Mouse (Mus musculus): ENCODE data around the gene Rmnd5b. TPM values are rescaled to one million over a fixed set of nuclear protein-coding genes. Genes with fewer than 3 reads are reported as not detected.
A peak's percentile ranks its signal among the peaks of the same experiment; 100 is the strongest.

Gene Rmnd5b
- polyA plus RNA-seq, 1 experiment from 2014 or later: 16.0 TPM

DNA sequence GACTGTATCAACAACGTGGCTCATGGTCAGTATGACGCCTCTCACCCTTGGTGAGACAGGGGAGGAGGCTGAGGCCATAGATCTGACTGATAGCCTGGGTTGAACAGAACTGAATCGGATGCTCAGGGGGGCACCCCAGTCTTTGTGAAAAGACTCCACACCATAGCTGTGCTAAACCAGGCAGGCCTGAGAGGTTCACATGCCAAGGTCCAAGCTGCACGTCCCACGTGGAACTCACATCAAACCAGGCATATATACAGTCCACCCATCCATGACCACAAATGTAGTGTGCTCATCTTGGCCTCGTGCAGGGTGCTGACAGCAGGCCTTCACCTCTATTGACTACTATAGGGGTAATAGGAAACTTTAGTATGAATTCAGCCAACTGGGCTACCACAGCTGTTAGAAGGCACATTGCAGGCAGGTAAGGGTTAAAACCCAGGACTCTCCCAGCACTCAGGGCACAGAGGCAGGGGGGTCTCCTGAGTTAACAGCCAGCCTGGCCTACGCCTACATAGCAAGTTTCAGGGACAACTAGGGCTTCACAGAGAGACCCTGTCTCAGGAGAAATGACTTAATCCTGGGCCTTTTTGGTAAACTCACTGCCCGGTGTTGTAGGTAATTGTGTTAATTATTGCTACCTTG is 50.0 kb downstream of the Rmnd5b start:
- WGBS (ENCODE audit: insufficient replicate concordance): 33% methylated on average over 8 of the region's 8 CpGs
- ATAC-seq: no peak
- DNase-seq: no peak

DNA sequence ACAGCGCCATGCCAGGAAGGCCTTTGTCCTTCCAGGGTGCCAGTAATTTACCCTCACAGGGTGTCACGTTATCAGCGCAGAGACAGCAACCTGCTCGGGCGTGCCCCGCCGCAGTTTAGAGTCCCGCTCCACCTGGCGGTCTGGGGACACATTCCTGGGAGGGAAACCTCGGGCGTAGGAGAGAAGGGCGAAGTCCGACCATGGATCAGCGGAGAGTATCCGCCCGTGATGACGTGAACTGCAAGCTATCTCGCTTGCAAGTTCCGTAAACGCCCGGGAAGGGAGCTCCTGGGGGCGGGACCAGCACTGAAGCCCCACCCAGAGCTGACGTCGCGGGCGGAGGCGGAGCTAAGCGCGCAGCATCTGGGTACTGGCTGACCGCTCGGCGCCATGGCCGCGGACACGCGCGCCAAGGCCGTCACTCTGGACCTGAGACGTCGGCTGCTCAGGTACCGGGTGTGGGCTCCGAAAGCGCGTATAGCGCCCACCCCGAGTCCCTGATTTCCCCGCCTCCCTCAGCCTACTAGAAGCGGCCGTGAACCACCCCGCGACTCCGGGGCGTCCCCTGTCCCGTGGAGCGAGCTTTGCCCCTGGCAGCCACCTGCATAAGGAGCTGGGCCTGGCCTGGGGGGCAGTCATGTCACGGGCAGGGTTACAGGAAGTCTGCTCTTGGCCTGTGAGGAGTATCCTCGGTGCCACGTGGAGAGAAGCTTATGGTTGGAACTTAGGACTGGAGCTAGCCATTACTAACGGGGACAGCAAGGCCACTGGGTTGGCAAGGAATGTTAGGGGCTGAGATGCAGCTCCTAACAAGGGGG is 51.1 kb downstream of the Rmnd5b start, which contains the start of gene Phykpl:
Gene Phykpl, plus strand, starts transcription at position 327 of the 818 bp plus-strand sequence.
- ATAC-seq (peak; percentile 92), DNase-seq (peak; percentile 99)
- no peaks in the 10 kb centered on the region for H3K27me3 ChIP-seq (ENCODE audit: insufficient read depth, low read length)
- peaks cover 21% of the 10 kb centered on the region for H3K4me1 ChIP-seq (ENCODE audit: insufficient read depth)
- peak within 1 kb of the TSS; percentile 90 for H3K9ac ChIP-seq (replicated peaks)
- TF ChIP-seq CTCF (IDR thresholded peaks at IDR 0.05; ENCODE audit: low read depth) (peak; percentile 75), EP300 (IDR thresholded peaks at IDR 0.05; ENCODE audit: low read depth) (no peak)
- peaks cover 22% of the 10 kb centered on the region for H3K36me3 ChIP-seq (replicated peaks; ENCODE audit: insufficient read depth, low read length)
- no peaks in the 10 kb centered on the region for H3K9me3 ChIP-seq (ENCODE audit: low read length)
- peak within 1 kb of the TSS; percentile 73 for H3K4me3 ChIP-seq (ENCODE audit: low read depth, low read length)
- WGBS (ENCODE audit: insufficient replicate concordance): under 1% methylated on average over 59 of the region's 59 CpGs
- peak within 1 kb of the TSS; percentile 93 for H3K4me2 ChIP-seq (ENCODE audit: low read depth, low read length)
- H3K27ac ChIP-seq (ENCODE audit: low read depth): peak within 1 kb of the TSS; percentile 91

More for the DNA sequence above, 50.0 kb downstream of the Rmnd5b start:
- Histone ChIP-seq H3K9ac (replicated peaks) (peak overlapping the region; percentile 90), H3K4me3 (ENCODE audit: low read depth, low read length) (peak overlapping the region; percentile 73), H3K4me2 (ENCODE audit: low read depth, low read length) (peak overlapping the region; percentile 93), H3K36me3 (replicated peaks; ENCODE audit: insufficient read depth, low read length) (peaks cover 28% of the 10 kb centered on the region), H3K27me3 (ENCODE audit: insufficient read depth, low read length) (no peaks in the 10 kb centered on the region), H3K4me1 (ENCODE audit: insufficient read depth) (peaks cover 21% of the 10 kb centered on the region), H3K27ac (ENCODE audit: low read depth) (peak overlapping the region; percentile 91), H3K9me3 (ENCODE audit: low read length) (no peaks in the 10 kb centered on the region)
- TF ChIP-seq CTCF (IDR thresholded peaks at IDR 0.05; ENCODE audit: low read depth) (no peak), EP300 (IDR thresholded peaks at IDR 0.05; ENCODE audit: low read depth) (no peak)

DNA sequence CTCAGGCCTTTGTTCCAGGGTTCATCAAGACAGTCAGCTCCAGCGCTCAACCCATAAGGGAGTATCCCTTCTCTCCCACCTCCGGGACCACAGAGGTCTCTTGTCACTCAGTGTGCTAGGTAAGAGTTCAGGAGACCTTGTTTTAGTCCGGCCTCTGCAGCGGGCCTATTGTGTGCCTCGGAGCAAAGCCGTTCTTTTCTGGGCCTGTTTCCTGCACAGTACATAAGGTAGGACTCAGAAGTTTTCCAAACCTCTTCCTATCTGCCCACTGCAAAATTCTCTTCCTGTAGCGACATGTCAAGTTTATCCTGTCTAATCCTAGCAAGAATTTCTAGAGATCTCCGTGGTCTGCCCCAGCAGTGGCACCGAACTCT is 51.7 kb downstream of the Rmnd5b start:
- ATAC-seq (peak; percentile 10), DNase-seq (no peak)

DNA sequence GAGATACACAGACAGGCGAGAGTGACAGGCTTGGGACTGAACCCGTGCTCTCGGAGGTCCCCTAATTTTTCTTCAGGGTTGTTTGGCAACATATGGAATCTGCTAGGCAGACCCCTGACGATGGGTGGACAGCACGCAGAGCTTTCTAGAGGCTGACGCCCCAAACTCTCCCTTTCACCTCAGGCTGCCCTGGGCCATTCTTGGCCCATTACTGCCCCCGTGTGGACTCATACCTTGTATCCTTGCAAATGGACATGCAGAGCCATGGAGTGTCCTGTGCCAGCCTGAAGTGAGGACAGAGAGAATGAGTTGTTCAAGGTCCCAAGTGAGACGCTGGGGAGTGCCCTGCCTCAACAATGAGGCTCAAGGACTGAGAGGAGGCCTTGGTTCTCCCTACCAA is 53.0 kb downstream of the Rmnd5b start:
- H3K9me3 ChIP-seq (ENCODE audit: low read length): no peaks in the 10 kb centered on the region
- TF ChIP-seq EP300 (IDR thresholded peaks at IDR 0.05; ENCODE audit: low read depth) (no peak), CTCF (IDR thresholded peaks at IDR 0.05; ENCODE audit: low read depth) (peak; percentile 88)
- no peak overlapping the region for H3K9ac ChIP-seq (replicated peaks)
- no peak for ATAC-seq
- H3K4me2 ChIP-seq (ENCODE audit: low read depth, low read length): no peak overlapping the region
- DNase-seq: peak; percentile 84
- no peaks in the 10 kb centered on the region for H3K27me3 ChIP-seq (ENCODE audit: insufficient read depth, low read length)
- WGBS (ENCODE audit: insufficient replicate concordance): 22% methylated on average over 8 of the region's 8 CpGs
- peaks cover 21% of the 10 kb centered on the region for H3K4me1 ChIP-seq (ENCODE audit: insufficient read depth)
- H3K27ac ChIP-seq (ENCODE audit: low read depth): no peak overlapping the region
- H3K36me3 ChIP-seq (replicated peaks; ENCODE audit: insufficient read depth, low read length): peaks cover 6% of the 10 kb centered on the region
- no peak overlapping the region for H3K4me3 ChIP-seq (ENCODE audit: low read depth, low read length)

More for the DNA sequence above, 51.7 kb downstream of the Rmnd5b start:
- WGBS (ENCODE audit: insufficient replicate concordance): 9% methylated on average over 9 of the region's 9 CpGs
- TF ChIP-seq CTCF (IDR thresholded peaks at IDR 0.05; ENCODE audit: low read depth): no peak
- TF ChIP-seq EP300 (IDR thresholded peaks at IDR 0.05; ENCODE audit: low read depth): no peak
- peak overlapping the region; percentile 93 for H3K4me2 ChIP-seq (ENCODE audit: low read depth, low read length)
- peak overlapping the region; percentile 91 for H3K27ac ChIP-seq (ENCODE audit: low read depth)
- peak overlapping the region; percentile 73 for H3K4me3 ChIP-seq (ENCODE audit: low read depth, low read length)
- H3K9ac ChIP-seq (replicated peaks): peak overlapping the region; percentile 90
- peaks cover 17% of the 10 kb centered on the region for H3K36me3 ChIP-seq (replicated peaks; ENCODE audit: insufficient read depth, low read length)
- H3K27me3 ChIP-seq (ENCODE audit: insufficient read depth, low read length): no peaks in the 10 kb centered on the region
- H3K4me1 ChIP-seq (ENCODE audit: insufficient read depth): peaks cover 21% of the 10 kb centered on the region
- no peaks in the 10 kb centered on the region for H3K9me3 ChIP-seq (ENCODE audit: low read length)

DNA sequence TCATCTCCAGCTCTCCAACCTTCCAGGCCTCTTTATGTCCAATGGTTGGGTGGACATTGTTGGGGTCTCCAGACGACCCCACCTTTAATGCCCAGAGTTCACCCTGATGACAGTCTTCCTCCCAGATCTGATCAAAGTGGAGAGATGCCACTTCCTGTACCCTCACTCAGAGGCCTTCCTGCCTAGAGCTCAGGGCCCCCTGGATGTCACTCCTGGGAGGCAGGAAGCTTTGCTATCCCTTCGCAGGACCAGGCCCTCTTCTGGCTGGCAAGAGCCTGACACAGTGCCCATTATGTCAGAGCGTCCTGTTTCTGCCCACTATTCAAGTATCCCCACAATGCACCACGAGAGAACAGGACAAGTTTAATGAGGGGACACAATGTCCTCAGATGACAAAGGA is 56.7 kb downstream of the Rmnd5b start:
- TF ChIP-seq CTCF (IDR thresholded peaks at IDR 0.05; ENCODE audit: low read depth): no peak
- no peak for TF ChIP-seq EP300 (IDR thresholded peaks at IDR 0.05; ENCODE audit: low read depth)
- H3K9me3 ChIP-seq (ENCODE audit: low read length): no peaks in the 10 kb centered on the region
- ATAC-seq (no peak), DNase-seq (no peak)
- H3K4me2 ChIP-seq (ENCODE audit: low read depth, low read length): no peak overlapping the region
- H3K9ac ChIP-seq (replicated peaks): no peak overlapping the region
- no peaks in the 10 kb centered on the region for H3K36me3 ChIP-seq (replicated peaks; ENCODE audit: insufficient read depth, low read length)
- H3K27me3 ChIP-seq (ENCODE audit: insufficient read depth, low read length): no peaks in the 10 kb centered on the region
- no peak overlapping the region for H3K27ac ChIP-seq (ENCODE audit: low read depth)
- H3K4me3 ChIP-seq (ENCODE audit: low read depth, low read length): no peak overlapping the region
- H3K4me1 ChIP-seq (ENCODE audit: insufficient read depth): peaks cover 5% of the 10 kb centered on the region
- WGBS (ENCODE audit: insufficient replicate concordance): 61% methylated on average over 4 of the region's 4 CpGs

DNA sequence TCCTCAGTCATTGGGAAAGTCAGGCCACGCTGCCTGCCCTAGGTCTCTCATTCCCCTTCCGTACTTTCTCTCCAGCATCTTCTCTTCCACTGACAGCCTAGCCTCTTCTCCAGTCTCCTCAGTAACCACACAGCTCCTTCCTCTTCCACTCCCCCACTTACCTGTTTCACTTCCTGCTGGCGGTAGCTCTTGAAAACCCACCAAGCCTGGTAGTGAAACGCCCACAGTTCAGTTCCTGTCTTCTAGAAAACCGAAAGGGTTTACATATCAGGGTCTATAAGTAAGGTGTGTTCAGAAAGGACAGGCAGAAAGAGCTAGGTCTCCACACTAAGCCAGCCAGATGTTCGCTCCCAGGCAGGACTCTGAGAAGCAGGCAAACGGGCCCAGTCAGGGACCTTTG is 58.1 kb downstream of the Rmnd5b start:
- Histone ChIP-seq H3K9ac (replicated peaks) (no peak overlapping the region), H3K36me3 (replicated peaks; ENCODE audit: insufficient read depth, low read length) (no peaks in the 10 kb centered on the region)

More for the DNA sequence above, 58.1 kb downstream of the Rmnd5b start:
- ATAC-seq (no peak), DNase-seq (no peak)
- no peaks in the 10 kb centered on the region for H3K27me3 ChIP-seq (ENCODE audit: insufficient read depth, low read length)
- no peaks in the 10 kb centered on the region for H3K4me1 ChIP-seq (ENCODE audit: insufficient read depth)
- H3K27ac ChIP-seq (ENCODE audit: low read depth): no peak overlapping the region
- no peak for TF ChIP-seq EP300 (IDR thresholded peaks at IDR 0.05; ENCODE audit: low read depth)
- TF ChIP-seq CTCF (IDR thresholded peaks at IDR 0.05; ENCODE audit: low read depth): no peak
- H3K4me2 ChIP-seq (ENCODE audit: low read depth, low read length): no peak overlapping the region
- WGBS (ENCODE audit: insufficient replicate concordance): 58% methylated on average over 7 of the region's 7 CpGs
- no peaks in the 10 kb centered on the region for H3K9me3 ChIP-seq (ENCODE audit: low read length)
- H3K4me3 ChIP-seq (ENCODE audit: low read depth, low read length): no peak overlapping the region
